Mouse (Mus musculus): ENCODE data around the gene Olfr726.

Olfr726 gene

DNA sequence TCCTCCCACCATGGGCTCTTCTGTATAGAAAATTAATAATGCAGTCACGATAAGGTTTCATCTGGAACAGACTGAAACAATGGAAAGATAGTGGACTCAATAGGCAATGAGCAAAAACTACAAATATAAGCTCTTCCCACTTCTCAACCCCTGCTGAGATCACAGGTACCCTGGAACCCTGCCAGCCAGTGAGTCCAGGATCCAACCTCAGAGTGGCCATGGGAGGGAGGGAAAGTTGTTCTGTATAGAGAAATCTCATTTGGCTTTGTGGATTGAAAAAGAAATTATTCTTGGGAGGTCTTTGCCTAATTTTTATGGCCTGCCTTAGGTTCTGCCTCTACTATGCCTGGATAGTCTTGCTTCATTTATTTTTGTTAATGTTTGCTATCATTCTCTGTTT is at the start of gene Olfr726:
Gene Olfr726 (minus strand): TSS at position 101 of the 400 bp plus-strand sequence.
- DNase-seq (ENCODE audit: low spot score in 2 of 2), result no peak

DNA sequence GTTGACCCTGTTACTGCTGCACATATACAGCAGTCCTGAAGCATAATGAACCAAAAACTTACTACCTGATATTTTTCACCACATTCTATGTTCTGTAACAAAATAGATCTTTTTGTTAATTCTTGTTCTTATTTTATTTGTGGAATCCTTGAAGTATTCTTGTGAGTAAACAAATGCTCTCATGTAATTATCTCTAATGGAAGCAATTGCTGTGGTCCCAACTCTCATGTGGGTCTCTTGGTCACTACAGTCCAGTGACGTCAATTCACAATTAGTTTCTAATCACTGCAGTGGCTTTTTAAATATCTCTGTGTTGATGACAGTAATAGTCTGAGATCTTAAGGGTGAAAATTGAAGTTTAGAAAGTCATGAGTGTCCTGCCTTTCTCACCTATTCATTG is 32.1 kb upstream of the Olfr726 start, which contains the start of gene Olfr727:
Gene Olfr727 (plus strand): TSS at position 301 of the 400 bp plus-strand sequence.
- no peak for DNase-seq (ENCODE audit: low spot score in 2 of 2)

DNA sequence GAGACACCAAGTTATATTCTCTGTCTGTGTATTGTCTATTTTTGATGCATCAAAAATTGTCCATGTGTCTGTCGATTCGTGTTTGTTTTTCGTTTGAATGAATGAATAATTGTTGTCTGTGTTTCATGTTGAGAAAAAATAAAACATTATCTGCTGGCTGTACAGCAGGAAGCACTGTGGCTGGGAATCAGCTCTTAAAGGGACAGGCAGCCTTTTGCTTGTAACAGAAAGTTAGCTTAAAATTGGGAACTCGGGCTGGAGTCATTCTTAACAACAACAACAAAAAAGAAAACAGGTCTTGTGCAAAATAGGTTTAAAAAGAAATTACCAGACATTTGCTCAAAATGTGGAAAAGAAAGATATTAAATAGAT is 28.0 kb downstream of the Olfr726 start:
- no peak for DNase-seq (ENCODE audit: low spot score in 2 of 2)

DNA sequence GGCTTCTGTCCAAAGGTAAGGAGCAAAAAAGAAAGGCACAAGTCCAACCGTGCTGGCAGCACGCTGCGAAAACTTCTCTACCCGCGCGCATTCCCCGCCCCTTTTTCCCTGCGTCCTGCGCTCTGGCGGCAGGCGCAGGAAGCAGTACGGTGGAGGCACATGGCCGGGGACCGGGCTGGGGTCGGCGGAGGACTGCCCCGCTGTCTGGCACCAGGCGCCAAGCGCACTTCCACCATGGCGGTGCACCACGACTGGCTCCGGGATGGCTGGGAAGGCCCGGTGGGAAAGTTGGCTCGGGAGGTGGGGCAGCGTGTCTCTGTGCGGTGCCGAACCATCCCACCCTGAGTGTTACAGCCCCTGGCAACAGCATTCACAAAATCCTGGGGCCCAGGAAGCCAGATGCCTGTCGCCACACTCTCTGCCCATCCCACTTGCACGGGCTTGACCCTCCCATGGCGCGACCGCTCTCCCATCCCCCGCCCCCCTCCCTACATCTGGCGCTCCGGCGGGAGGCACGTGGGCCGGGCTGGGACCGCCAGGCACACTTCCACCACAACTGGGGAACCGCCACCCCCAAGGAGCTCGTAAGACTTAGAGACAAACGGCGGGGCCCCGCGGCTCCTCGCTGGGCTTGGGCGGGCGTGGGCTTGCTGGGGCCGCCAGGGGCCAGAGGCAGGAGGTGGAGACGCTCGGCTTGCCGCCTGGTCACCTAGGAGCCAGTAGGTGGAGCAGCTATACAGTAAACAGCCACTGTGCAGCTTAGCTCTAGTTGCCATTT is 28.6 kb downstream of the Olfr726 start:
- peak; percentile 9 to 49 for DNase-seq (ENCODE audit: low spot score in 2 of 2)

DNA sequence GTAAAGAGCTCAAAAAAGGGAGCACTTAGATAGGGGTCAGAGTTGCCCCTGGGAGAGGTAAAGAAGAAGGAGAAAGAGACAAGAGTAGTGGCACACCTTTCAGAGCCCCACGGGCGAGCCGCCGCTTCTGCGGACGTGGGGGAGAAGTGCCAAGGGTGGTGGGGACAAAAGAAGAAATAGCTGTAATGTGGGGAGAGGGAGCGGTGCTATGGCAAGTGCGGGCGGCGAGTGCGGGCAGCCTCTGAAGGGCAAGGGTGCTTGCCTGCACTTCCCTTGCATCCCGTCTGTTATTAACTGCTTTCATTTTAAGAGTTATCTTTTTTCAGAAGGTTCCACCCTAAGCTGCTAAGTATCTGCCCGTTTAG is 29.2 kb downstream of the Olfr726 start:
- DNase-seq (ENCODE audit: low spot score in 2 of 2), result no peak

DNA sequence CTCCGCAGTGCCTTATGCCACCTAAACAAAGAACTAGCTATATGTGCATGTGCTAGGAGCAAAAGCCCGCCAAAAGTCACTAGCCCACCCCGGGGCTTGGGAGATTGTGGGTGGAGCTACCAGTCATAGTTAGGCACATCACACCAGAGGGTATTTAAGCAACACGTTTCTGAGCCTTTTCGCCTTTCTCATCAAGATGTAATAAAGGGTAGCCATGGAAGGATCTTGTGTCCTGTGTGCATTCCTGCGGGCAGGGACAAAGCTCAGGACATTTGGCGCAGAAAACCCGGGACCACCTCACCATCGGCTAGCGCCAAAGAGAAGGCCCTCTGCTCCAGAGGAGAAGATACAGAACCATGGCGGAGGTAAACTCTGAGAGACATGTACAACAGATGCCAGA is 29.6 kb downstream of the Olfr726 start:
- no peak for DNase-seq (ENCODE audit: low spot score in 2 of 2)

DNA sequence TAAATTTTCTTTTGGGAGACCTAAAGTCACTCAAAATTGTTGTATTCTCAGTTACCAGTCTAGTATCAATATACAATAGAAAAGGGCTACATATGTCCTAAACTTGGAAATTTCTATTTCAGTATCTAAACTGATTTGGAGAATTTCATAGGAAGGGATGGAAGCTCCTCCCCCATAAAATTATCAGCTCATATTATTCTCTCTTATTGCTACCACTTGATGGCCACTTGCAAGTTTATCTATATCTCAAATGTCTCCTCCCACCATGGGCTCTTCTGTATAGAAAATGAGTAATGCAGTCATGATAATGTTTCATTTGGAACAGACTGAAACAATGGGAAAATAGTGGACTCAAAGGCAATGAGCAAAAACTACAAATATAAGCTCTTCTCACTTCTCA is 50.5 kb downstream of the Olfr726 start, which contains the start of gene Olfr725:
Gene Olfr725 (minus strand): TSS at position 101 of the 400 bp plus-strand sequence.
- DNase-seq (ENCODE audit: low spot score in 2 of 2), result no peak

All from frontal cortex, postnatal 10 days (tissue).